Mouse (Mus musculus) embryonic stem cell, embryonic (primary cell): ENCODE measurements around the gene Hsph1.

ENCODE experiments used
- CTCF ChIA-PET, 4 experiments: fragments of 300-600 bp in 2 of 4; fragments of 350-600 bp in 2 of 4; sonication (Branson Sonifier 250); formaldehyde crosslinking; loops; one replicate each; lab custom pipeline; 2022; ENCODE audit warnings: inconsistent platforms in 2 of 4; lab: Charles Lee
- POLR2A ChIA-PET, 4 experiments: fragments of 300-600 bp in 2 of 4; fragments of 350-600 bp in 2 of 4; sonication (Branson Sonifier 250); formaldehyde crosslinking; loops; one replicate each; lab custom pipeline; 2022; ENCODE audit warnings: antibody characterized with exemption in 4 of 4, inconsistent platforms in 1 of 4; lab: Charles Lee

Gene Hsph1

GRCm38 (mm10) chr5:149636075-149636920 is at the start of gene Hsph1:
Hsph1 (minus strand) TSS chr5:149636376.
- ChIA-PET POLR2A (interaction anchor here (0.6 to 24.0 kb wide), 44 partner anchors 7 to 1228 kb away, joined by 3 to 414 read pairs (median 4); partner anchors contain the start of genes B3glct (in 1 of the 4) and Uspl1 (in 1 of the 4)), CTCF (interaction anchor here (0.6 to 1.3 kb wide), 8 partner anchors 14 to 130 kb away, joined by 3 to 14 read pairs (median 4); partner anchors contain the start of gene B3glct (in 1 of the 4))

- CTCF ChIA-PET = interaction anchor here in 2 of 4 experiments (0.6 to 1.6 kb wide), 3 partner anchors 11 to 63 kb away, joined by 3 to 6 read pairs (median 4); no protein-coding TSS in a partner anchor
- POLR2A ChIA-PET = no interaction called here
Measured at GRCm38 (mm10) chr5:149680946-149681345, 44.8 kb upstream of the Hsph1 start.

GRCm38 (mm10) chr5:149679886-149680285 is 43.7 kb upstream of the Hsph1 start:
- POLR2A ChIA-PET = interaction anchor here in 3 of 4 experiments (0.6 to 2.3 kb wide), 8 partner anchors 16 to 305 kb away, joined by 3 to 17 read pairs (median 4); no protein-coding TSS in a partner anchor
- CTCF ChIA-PET = interaction anchor here (0.6 to 3.6 kb wide), 10 partner anchors 10 to 182 kb away, joined by 3 to 36 read pairs (median 4); no protein-coding TSS in a partner anchor

GRCm38 (mm10) chr5:149679362-149679761 is 43.2 kb upstream of the Hsph1 start:
- ChIA-PET POLR2A (interaction anchor here in 3 of 4 experiments (0.5 to 2.3 kb wide), 13 partner anchors 16 to 1423 kb away, joined by 3 to 17 read pairs (median 4); no protein-coding TSS in a partner anchor), CTCF (interaction anchor here (0.5 to 3.6 kb wide), 14 partner anchors 10 to 182 kb away, joined by 3 to 36 read pairs (median 4); no protein-coding TSS in a partner anchor)

- CTCF ChIA-PET = interaction anchor here in 3 of 4 experiments (0.5 to 3.6 kb wide), 21 partner anchors 10 to 285 kb away, joined by 3 to 36 read pairs (median 4); no protein-coding TSS in a partner anchor
- POLR2A ChIA-PET = interaction anchor here in 3 of 4 experiments (0.5 to 2.3 kb wide), 14 partner anchors 9 to 1423 kb away, joined by 3 to 17 read pairs (median 4); no protein-coding TSS in a partner anchor
Measured at GRCm38 (mm10) chr5:149678990-149679348, 42.8 kb upstream of the Hsph1 start.

GRCm38 (mm10) chr5:149678100-149678989 is 42.2 kb upstream of the Hsph1 start, which contains the start of gene B3glct:
B3glct (plus strand) TSS chr5:149678230.
- POLR2A ChIA-PET = interaction anchor here (0.5 to 2.7 kb wide), 23 partner anchors 10 to 1424 kb away, joined by 3 to 17 read pairs (median 4); partner anchors contain the start of gene Hsph1 (in 1 of the 4)

GRCm38 (mm10) chr5:149677196-149677595 is 41.0 kb upstream of the Hsph1 start:
- ChIA-PET POLR2A (interaction anchor here in 2 of 4 experiments (0.8 to 2.7 kb wide), 11 partner anchors 10 to 42 kb away, joined by 3 to 12 read pairs (median 6); partner anchors contain the start of gene Hsph1 (in 1 of the 2)), CTCF (interaction anchor here in 3 of 4 experiments (0.6 to 3.6 kb wide), 12 partner anchors 10 to 174 kb away, joined by 3 to 36 read pairs (median 5); no protein-coding TSS in a partner anchor)

More at GRCm38 (mm10) chr5:149678100-149678989, 42.2 kb upstream of the Hsph1 start, which contains the start of gene B3glct:
- CTCF ChIA-PET = interaction anchor here (0.5 to 3.6 kb wide), 37 partner anchors 11 to 528 kb away, joined by 3 to 36 read pairs (median 4); partner anchors contain the start of gene Hsph1 (in 1 of the 4)

GRCm38 (mm10) chr5:149663417-149663816 is 27.2 kb upstream of the Hsph1 start:
- POLR2A ChIA-PET = interaction anchor here in 3 of 4 experiments (0.6 to 2.3 kb wide), 18 partner anchors 9 to 407 kb away, joined by 3 to 14 read pairs (median 6); partner anchors contain the start of genes B3glct (in 1 of the 3) and Hsph1 (in 1 of the 3)

GRCm38 (mm10) chr5:149662980-149663379 is 26.8 kb upstream of the Hsph1 start:
- CTCF ChIA-PET = interaction anchor here in 3 of 4 experiments (0.7 to 2.3 kb wide), 7 partner anchors 8 to 153 kb away, joined by 3 to 9 read pairs (median 3); partner anchors contain the start of gene B3glct (in 1 of the 3)
- POLR2A ChIA-PET = interaction anchor here in 3 of 4 experiments (0.6 to 2.3 kb wide), 16 partner anchors 8 to 407 kb away, joined by 3 to 14 read pairs (median 6); partner anchors contain the start of genes B3glct (in 1 of the 3) and Hsph1 (in 1 of the 3)

More at GRCm38 (mm10) chr5:149663417-149663816, 27.2 kb upstream of the Hsph1 start:
- CTCF ChIA-PET = interaction anchor here (0.6 to 2.3 kb wide), 12 partner anchors 9 to 111 kb away, joined by 3 to 9 read pairs (median 4); partner anchors contain the start of gene B3glct (in 2 of the 4)

- POLR2A ChIA-PET = interaction anchor here in 2 of 4 experiments (0.8 to 2.8 kb wide), 5 partner anchors 12 to 70 kb away, joined by 3 to 14 read pairs (median 6); partner anchors contain the start of gene B3glct (in 1 of the 2)
Measured at GRCm38 (mm10) chr5:149661428-149661827, 25.3 kb upstream of the Hsph1 start.

GRCm38 (mm10) chr5:149659414-149659780 is 23.2 kb upstream of the Hsph1 start:
- CTCF ChIA-PET = interaction anchor here in 2 of 4 experiments (0.6 to 1.2 kb wide), 4 partner anchors 18 to 380 kb away, joined by 3 to 5 read pairs (median 4); partner anchors contain the start of gene Hsph1 (in 1 of the 2)

More at GRCm38 (mm10) chr5:149661428-149661827, 25.3 kb upstream of the Hsph1 start:
- CTCF ChIA-PET = interaction anchor here in 3 of 4 experiments (0.6 to 1.1 kb wide), 4 partner anchors 12 to 72 kb away, joined by 3 to 6 read pairs (median 4); no protein-coding TSS in a partner anchor

GRCm38 (mm10) chr5:149658741-149659413 is 22.7 kb upstream of the Hsph1 start:
- CTCF ChIA-PET = interaction anchor here in 3 of 4 experiments (0.7 to 1.4 kb wide), 11 partner anchors 10 to 379 kb away, joined by 3 to 5 read pairs (median 4); partner anchors contain the start of gene B3glct (in 2 of the 3)
- POLR2A ChIA-PET = interaction anchor here in 3 of 4 experiments (0.7 to 13.7 kb wide), 11 partner anchors 10 to 470 kb away, joined by 3 to 306 read pairs (median 14); partner anchors contain the start of gene Hsph1 (in 2 of the 3)

More at GRCm38 (mm10) chr5:149659414-149659780, 23.2 kb upstream of the Hsph1 start:
- POLR2A ChIA-PET = interaction anchor here in 3 of 4 experiments (0.6 to 2.8 kb wide), 14 partner anchors 10 to 209 kb away, joined by 3 to 14 read pairs (median 4); partner anchors contain the start of gene Hsph1 (in 1 of the 3)

- CTCF ChIA-PET = interaction anchor here (0.5 to 1.4 kb wide), 17 partner anchors 9 to 956 kb away, joined by 3 to 18 read pairs (median 4); partner anchors contain the start of gene B3glct (in 2 of the 4)
Measured at GRCm38 (mm10) chr5:149658022-149658421, 21.8 kb upstream of the Hsph1 start.

GRCm38 (mm10) chr5:149655636-149656035 is 19.5 kb upstream of the Hsph1 start:
- ChIA-PET CTCF (interaction anchor here in 1 of 4 experiments (2.0 kb wide), 1 partner anchor 8 kb away, joined by 5 read pairs; no protein-coding TSS in a partner anchor), POLR2A (interaction anchor here in 2 of 4 experiments (0.6 to 13.7 kb wide), 23 partner anchors 8 to 472 kb away, joined by 3 to 306 read pairs (median 6); partner anchors contain the start of genes Hsph1 (in 2 of the 2), Hmgb1 (in 1 of the 2) and Uspl1 (in 1 of the 2))

More at GRCm38 (mm10) chr5:149658022-149658421, 21.8 kb upstream of the Hsph1 start:
- POLR2A ChIA-PET = interaction anchor here (0.6 to 13.7 kb wide), 17 partner anchors 9 to 1185 kb away, joined by 3 to 306 read pairs (median 5); partner anchors contain the start of genes B3glct (in 2 of the 4) and Hsph1 (in 2 of the 4)

GRCm38 (mm10) chr5:149650179-149650553 is 14.0 kb upstream of the Hsph1 start:
- ChIA-PET POLR2A (interaction anchor here in 2 of 4 experiments (0.6 to 13.7 kb wide), 24 partner anchors 7 to 1020 kb away, joined by 3 to 306 read pairs (median 6); partner anchors contain the start of genes B3glct (in 2 of the 2) and Hsph1 (in 2 of the 2)), CTCF (interaction anchor here in 2 of 4 experiments (0.6 to 0.7 kb wide), 2 partner anchors 39 to 469 kb away, joined by 4 to 6 read pairs; no protein-coding TSS in a partner anchor)
